Mouse (Mus musculus): ENCODE results near the gene Glra2. TPM values are rescaled to one million over a fixed set of nuclear protein-coding genes. Genes with fewer than 3 reads are reported as not detected.
"Not testable (repeated sequence)": the region's sequence is repeated elsewhere in the genome, so short reads cannot be mapped to it uniquely, and the experiment has no call there.

Glra2 gene
- polyA plus RNA-seq (2015; fragmentation: Nextera tagmentation; extraction: Ambion mirVana), result 0.05 and 0.19 TPM in 2 replicates

DNA sequence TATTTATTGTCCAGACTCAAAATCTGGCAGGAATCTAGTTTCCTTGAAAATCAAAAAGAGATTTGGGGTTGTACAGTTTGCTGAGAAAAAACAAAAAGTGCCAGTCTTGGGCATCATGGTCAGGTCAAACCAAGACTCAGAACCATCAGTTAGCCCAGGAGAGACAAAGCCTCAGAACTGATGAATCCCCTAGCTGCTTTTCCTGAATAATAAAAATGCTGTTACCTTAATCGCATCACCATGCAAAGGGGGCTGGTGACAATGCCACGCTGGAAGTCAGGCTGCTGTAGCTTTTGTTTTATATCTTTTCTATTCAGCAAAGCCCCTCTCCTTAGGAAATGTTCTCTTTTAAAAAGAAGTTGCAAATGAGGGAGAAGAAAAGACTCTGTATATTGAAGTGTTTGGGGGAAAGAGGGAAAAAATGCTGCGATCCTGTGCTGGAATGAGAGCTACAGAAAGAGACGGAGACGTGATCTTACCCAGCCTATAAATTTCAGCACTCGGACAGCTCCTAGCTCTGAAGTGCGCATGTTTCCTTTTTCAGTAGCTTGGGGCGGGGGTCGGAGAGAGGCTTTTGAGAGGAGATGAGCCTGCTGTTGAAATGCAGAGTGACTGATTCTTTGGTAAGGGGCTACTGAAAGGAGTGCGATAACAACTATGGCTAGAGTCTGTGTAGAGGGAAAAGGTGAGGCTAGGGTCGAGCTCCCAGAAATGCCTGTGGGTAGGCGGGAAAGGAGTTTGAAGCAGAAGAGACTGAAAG, at the start of gene Glra2:
Gene Glra2, minus strand, starts transcription at position 455 of the 760 bp plus-strand sequence.
- Histone ChIP-seq H3K27me3 (no peaks in the 10 kb centered on the region), H3K9me3 (no peaks in the 10 kb centered on the region), H3K36me3 (no peaks in the 10 kb centered on the region), H3K9ac (no peak within 1 kb of the TSS), H3K4me1 (no peaks in the 10 kb centered on the region), H3K4me3 (no peak within 1 kb of the TSS), H3K4me2 (peak within 1 kb of the TSS; percentile 36), H3K27ac (no peak within 1 kb of the TSS)
- ATAC-seq (ENCODE audit: insufficient number of reproducible peaks, low FRiP score, low TSS enrichment, low read depth), result no peak
- 16% methylated on average over 12 of the region's 12 CpGs for WGBS

DNA sequence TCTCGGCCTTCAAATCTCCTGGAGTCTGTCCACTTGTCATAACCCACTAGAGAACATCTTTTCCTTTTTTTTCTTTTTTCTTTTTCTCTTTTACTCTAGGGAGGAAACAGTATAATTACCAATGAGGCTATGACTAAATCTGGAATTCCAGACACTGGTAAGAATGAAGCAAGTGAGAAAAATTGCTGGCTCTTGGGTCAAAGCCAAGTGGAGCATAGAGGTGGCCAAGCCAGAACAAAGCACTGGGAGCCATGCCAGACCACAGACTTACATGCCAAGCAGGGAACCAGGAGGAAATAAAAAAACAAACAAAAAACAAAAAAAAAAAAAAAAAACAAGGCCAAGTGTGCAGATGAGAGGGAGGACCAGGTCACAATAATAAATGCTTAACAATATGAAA, 35.6 kb upstream of the Glra2 start:
- H3K27ac ChIP-seq, result no peak overlapping the region
- WGBS, result 52% methylated on average over 1 of the region's 1 CpGs
- no peaks in the 10 kb centered on the region for H3K9me3 ChIP-seq
- no peak for ATAC-seq (ENCODE audit: insufficient number of reproducible peaks, low FRiP score, low TSS enrichment, low read depth)
- H3K4me1 ChIP-seq, result no peaks in the 10 kb centered on the region
- H3K9ac ChIP-seq, result no peak overlapping the region
- no peak overlapping the region for H3K4me3 ChIP-seq
- no peaks in the 10 kb centered on the region for H3K27me3 ChIP-seq
- H3K36me3 ChIP-seq, result no peaks in the 10 kb centered on the region
- no peak overlapping the region for H3K4me2 ChIP-seq

DNA sequence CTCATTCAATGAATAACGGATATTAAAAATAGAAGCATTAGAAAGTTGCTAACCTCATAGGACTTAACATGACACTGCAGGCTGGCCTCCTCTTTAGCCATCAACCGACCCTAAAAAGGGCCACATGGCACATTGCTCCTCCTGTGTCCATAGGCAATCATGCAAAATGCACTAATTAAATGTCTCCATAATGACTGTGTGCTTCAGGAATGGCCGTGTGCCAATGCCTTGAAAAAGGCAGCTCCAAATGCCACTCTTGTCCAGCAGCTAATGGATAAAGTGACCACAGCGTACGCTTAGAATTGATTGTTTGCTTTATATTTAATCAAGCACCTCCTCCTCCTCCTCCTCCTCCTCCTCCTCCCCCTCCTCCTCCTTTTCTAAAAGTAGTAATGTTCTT, 17.4 kb upstream of the Glra2 start:
- no peak for ATAC-seq (ENCODE audit: insufficient number of reproducible peaks, low FRiP score, low TSS enrichment, low read depth)
- WGBS, result 91% methylated on average over 5 of the region's 5 CpGs
- no peak overlapping the region for H3K9ac ChIP-seq

DNA sequence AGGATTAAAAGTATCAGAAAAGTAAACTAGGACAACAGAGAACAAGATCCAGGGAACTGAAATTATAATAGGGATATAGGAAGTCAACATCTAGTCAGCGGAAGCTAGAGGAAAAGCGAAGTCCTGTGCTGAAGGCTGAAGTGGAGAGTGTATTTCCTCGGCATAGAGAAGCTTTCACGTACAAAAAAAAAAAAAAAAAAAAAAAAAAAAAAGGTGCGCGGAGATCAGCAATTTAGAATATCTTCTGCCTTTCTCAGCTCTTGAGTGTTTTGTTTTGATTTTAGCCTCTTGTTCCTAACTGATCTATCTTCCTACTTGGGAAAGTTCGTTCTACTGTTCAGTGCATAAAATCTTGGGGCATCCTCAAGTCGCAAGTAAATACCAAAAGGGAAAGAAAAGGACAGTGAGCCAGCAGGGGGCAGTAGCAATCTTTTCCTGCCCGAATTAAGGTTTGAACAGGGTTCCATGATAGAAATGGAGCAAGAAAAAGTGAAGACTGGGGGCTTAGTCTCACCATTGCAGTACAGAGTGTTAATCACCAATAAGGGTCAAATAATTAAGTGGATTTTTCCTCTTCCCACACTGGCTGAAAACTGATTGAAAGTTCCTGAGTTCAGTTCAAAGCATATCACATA, 623 bp upstream of the Glra2 start:
- Histone ChIP-seq H3K9ac (no peak overlapping the region), H3K27ac (no peak overlapping the region), H3K27me3 (no peaks in the 10 kb centered on the region), H3K4me1 (no peaks in the 10 kb centered on the region), H3K36me3 (no peaks in the 10 kb centered on the region), H3K9me3 (no peaks in the 10 kb centered on the region), H3K4me3 (no peak overlapping the region), H3K4me2 (peak overlapping the region; percentile 36)
- ATAC-seq (ENCODE audit: insufficient number of reproducible peaks, low FRiP score, low TSS enrichment, low read depth), result no peak
- 19% methylated on average over 9 of the region's 9 CpGs for WGBS

More for the DNA sequence above, 17.4 kb upstream of the Glra2 start:
- no peaks in the 10 kb centered on the region for H3K27me3 ChIP-seq
- H3K27ac ChIP-seq, result no peak overlapping the region
- no peaks in the 10 kb centered on the region for H3K4me1 ChIP-seq
- no peaks in the 10 kb centered on the region for H3K9me3 ChIP-seq
- H3K36me3 ChIP-seq, result no peaks in the 10 kb centered on the region
- no peak overlapping the region for H3K4me3 ChIP-seq
- no peak overlapping the region for H3K4me2 ChIP-seq

DNA sequence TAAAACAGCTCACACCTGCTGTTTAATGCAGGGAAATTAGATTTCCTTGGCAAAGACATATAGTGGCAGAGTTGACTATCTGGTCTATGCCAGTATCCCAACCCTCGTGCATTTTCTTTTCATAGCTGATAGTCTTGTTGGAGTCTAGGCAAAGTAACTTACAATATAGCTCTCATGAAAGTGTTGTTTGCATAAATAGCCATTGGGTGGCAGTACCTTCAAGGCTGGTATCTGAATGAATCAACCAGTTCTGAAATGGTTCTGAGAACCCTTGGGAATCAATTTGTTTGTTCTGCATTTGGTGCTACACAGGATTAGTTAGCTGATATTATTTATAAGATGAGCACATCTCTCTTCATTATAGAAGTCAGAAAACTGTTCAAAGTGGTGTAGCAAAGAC, 133.6 kb downstream of the Glra2 start:
- Histone ChIP-seq H3K36me3 (no peaks in the 10 kb centered on the region), H3K4me1 (no peaks in the 10 kb centered on the region), H3K4me3 (no peak overlapping the region), H3K4me2 (no peak overlapping the region), H3K9me3 (no peaks in the 10 kb centered on the region), H3K9ac (no peak overlapping the region), H3K27ac (no peak overlapping the region), H3K27me3 (no peaks in the 10 kb centered on the region)
- ATAC-seq (ENCODE audit: insufficient number of reproducible peaks, low FRiP score, low TSS enrichment, low read depth), result no peak
- 58% methylated on average over 1 of the region's 1 CpGs for WGBS

DNA sequence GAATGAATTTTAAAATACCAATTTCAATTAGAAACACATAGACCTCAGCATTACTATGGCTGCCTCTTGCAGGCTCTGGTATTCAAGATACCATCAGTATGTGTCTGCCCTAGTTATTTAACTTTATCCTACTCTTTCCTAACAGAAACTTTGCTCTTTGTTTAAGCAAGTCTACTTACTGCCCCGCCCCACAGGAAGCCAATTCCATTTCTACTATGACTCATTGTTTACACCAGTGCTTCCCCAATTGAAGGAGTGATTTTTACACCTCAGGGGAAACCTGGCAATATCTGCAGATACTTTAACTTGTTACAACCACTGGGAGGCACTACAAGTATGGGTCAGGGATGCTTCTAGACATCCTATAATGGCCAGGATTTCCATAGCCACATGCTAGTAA, 136.0 kb downstream of the Glra2 start:
- no peak overlapping the region for H3K9ac ChIP-seq
- H3K4me3 ChIP-seq, result no peak overlapping the region
- H3K4me2 ChIP-seq, result no peak overlapping the region
- WGBS, result 61% methylated on average over 1 of the region's 1 CpGs
- no peaks in the 10 kb centered on the region for H3K36me3 ChIP-seq
- H3K4me1 ChIP-seq, result no peaks in the 10 kb centered on the region
- no peaks in the 10 kb centered on the region for H3K9me3 ChIP-seq
- H3K27ac ChIP-seq, result no peak overlapping the region
- no peaks in the 10 kb centered on the region for H3K27me3 ChIP-seq
- ATAC-seq (ENCODE audit: insufficient number of reproducible peaks, low FRiP score, low TSS enrichment, low read depth), result no peak

DNA sequence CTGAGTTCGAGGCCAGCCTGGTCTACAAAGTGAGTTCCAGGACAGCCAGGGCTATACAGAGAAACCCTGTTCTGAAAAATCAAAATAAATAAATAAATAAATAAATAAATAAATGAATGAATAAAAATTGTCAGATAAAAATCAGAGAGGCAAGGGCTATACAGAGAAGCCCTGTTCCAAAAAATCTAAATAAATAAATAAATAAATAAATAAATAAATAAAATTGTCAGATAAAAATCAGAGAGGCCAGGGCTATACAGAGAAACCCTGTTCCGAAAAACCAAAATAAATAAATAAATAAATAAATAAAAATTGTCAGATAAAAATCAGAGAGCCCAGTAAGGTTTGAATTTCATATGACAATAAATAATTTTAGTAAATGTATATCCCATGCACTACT, 144.2 kb downstream of the Glra2 start:
- WGBS, result 91% methylated on average over 2 of the region's 2 CpGs
- H3K9ac ChIP-seq; H3K4me1 ChIP-seq; H3K36me3 ChIP-seq; H3K27me3 ChIP-seq; H3K4me3 ChIP-seq; H3K27ac ChIP-seq; ATAC-seq (ENCODE audit: insufficient number of reproducible peaks, low FRiP score, low TSS enrichment, low read depth); H3K4me2 ChIP-seq; H3K9me3 ChIP-seq: not testable (repeated sequence)

DNA sequence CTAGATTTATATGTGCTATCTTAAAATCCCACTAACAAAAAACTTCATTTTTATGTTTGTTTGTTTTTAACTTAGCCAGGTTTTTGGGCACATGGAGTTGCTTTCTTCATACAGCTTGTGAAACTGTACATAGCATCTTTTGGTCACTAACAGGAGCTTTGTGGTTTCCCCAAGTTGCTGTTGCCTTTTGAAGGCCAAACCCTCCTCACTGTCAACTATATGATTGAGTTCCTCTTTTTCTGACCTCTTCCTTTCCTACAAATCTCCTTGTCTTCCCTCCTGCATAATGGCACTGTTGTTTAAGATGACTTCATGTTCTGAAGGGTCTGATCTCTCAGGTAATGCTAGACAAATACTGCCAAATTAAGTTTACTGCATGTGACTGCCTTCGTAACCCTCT, 170.6 kb downstream of the Glra2 start:
- Histone ChIP-seq H3K9ac (no peak overlapping the region), H3K4me1 (no peaks in the 10 kb centered on the region), H3K27ac (no peak overlapping the region), H3K4me2 (no peak overlapping the region), H3K36me3 (no peaks in the 10 kb centered on the region), H3K4me3 (no peak overlapping the region), H3K27me3 (no peaks in the 10 kb centered on the region), H3K9me3 (no peaks in the 10 kb centered on the region)
- WGBS, result 77% methylated on average over 1 of the region's 1 CpGs
- ATAC-seq (ENCODE audit: insufficient number of reproducible peaks, low FRiP score, low TSS enrichment, low read depth), result no peak

DNA sequence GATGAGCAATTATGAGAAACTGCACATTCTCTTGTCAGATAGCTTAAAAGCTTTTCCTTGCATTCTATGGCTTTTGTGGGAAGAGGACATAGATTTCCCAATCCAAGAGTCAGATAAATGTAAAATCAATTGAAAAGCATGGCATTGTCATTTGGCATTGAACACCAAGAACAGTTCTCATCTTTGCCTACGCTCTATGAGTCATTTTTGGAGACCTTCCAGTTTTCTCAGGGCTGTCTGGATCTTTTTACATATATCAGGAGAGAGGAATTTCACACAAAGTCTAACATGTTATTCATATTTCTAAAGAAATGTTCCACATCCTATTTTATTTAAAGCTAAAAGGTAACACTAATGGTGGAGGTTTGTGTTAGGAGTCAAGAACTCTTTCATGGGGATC, 223.0 kb downstream of the Glra2 start:
- H3K36me3 ChIP-seq, result no peaks in the 10 kb centered on the region
- no peak overlapping the region for H3K4me3 ChIP-seq
- H3K4me1 ChIP-seq, result no peaks in the 10 kb centered on the region
- no peaks in the 10 kb centered on the region for H3K9me3 ChIP-seq
- ATAC-seq (ENCODE audit: insufficient number of reproducible peaks, low FRiP score, low TSS enrichment, low read depth), result no peak
- H3K9ac ChIP-seq, result no peak overlapping the region
- 67% methylated on average over 1 of the region's 1 CpGs for WGBS
- no peak overlapping the region for H3K4me2 ChIP-seq
- H3K27ac ChIP-seq, result no peak overlapping the region
- no peaks in the 10 kb centered on the region for H3K27me3 ChIP-seq

Measured in limb, embryonic 15.5 days (tissue).